Mouse (Mus musculus): ENCODE results near the gene Zfp771. TPM values are rescaled to one million over a fixed set of nuclear protein-coding genes. Genes with fewer than 3 reads are reported as not detected.

Zfp771 gene
- polyA plus RNA-seq, 1 experiment, result 25.7 TPM

DNA sequence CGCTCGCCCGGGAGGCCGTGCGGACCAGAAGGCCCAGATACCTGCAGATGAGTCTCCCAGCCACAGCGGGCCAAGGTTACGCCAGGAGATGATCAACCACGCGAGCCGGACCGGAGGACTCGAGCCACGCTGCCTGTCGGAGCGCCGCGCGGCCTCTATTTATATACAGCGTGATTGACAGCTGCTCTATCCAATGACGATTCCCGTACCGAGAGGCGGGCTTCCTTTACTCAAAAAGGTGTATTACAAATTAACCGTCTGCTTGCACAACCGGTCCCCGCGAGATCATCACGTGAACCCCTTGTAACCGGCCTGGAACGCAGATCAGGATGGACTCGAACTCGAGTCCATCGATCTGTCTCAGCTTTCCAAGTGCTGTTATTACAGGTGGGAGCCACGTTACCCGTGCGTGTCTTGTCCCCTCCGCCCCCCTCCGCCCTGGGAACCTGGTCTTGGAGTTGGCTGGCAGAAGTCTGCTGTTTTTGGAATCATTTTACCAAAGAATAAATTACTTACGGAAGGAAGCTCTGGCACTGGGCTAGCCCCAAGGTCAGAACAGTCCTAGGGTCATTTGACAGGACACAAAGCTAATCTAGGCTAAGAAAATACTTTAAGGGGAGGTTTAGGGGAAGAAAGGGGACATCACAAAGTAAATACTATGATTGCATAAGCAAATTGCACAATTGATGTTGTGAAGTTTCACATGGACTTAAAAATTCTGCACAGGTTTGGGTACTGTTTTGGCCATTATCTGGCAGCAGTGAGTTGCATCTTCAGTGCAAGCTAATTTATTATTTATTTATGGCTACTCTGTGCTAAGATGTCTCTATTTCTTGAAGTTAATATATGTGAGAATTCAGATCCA, 30.1 kb downstream of the Zfp771 start, which contains the start of gene Sephs2:
TSS of gene Sephs2 (minus strand) at position 131 of the 865 bp plus-strand sequence.
- WGBS, result 3% methylated on average over 39 of the region's 39 CpGs

DNA sequence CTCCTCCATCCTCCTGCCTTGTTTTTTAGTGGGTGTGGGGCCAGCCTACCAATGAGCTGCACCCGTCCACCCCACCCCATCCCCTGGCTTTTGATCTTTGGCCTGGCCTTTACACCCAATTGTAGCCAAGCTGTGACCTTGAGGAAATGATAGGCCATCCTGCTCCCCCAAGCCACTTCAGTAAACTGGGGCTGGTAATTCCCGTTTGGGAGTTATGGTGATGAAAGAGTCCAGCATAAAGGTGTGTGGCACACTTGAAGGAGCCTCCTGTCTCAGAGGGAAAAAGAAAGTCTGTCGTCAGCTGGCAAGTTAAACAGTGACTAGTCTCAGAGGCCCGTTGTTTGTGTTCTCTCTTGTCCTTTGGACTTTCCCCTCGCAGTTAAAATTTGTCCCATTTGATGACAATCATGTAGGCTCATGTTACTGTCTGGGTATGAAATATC, 32.5 kb downstream of the Zfp771 start:
- peak; percentile 91 for DNase-seq (ENCODE audit: low read depth, low spot score)
- 25% methylated on average over 5 of the region's 5 CpGs for WGBS

More for the DNA sequence above, 30.1 kb downstream of the Zfp771 start, which contains the start of gene Sephs2:
- DNase-seq (ENCODE audit: low read depth, low spot score), result peak; percentile 91

GRCm38 (mm10) chr7:127278311-127278710, 34.2 kb downstream of the Zfp771 start:
- DNase-seq (ENCODE audit: low read depth, low spot score), result no peak
- 10% methylated on average over 8 of the region's 8 CpGs for WGBS

GRCm38 (mm10) chr7:127280092-127280491, 36.0 kb downstream of the Zfp771 start:
- no peak for DNase-seq (ENCODE audit: low read depth, low spot score)
- 74% methylated on average over 3 of the region's 3 CpGs for WGBS

GRCm38 (mm10) chr7:127281114-127281513, 37.0 kb downstream of the Zfp771 start:
- DNase-seq (ENCODE audit: low read depth, low spot score), result no peak
- 65% methylated on average over 4 of the region's 4 CpGs for WGBS

DNA sequence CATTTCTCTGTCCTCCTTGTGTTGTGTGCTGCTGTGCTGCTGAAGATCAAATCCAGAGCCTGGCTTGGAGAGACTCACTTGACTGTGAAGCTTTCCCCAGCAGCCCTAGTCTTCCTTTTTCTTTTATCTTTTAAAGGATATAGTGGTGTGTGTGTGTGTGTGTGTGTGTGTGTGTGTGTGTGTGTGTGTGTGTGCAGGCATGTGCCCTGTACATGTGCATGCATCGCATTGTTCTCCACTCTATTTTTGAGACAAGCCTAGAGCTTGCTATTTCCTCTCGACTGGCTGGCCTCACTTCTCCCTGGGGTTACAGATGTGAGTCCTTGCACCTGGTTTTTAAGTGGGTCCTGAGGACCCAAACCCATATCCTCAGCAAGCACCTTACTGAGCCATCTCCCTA, 38.1 kb downstream of the Zfp771 start:
- no peak for DNase-seq (ENCODE audit: low read depth, low spot score)
- 77% methylated on average over 2 of the region's 2 CpGs for WGBS

GRCm38 (mm10) chr7:127285154-127285553, 41.1 kb downstream of the Zfp771 start:
- DNase-seq (ENCODE audit: low read depth, low spot score), result no peak
- 74% methylated on average over 7 of the region's 10 CpGs for WGBS

GRCm38 (mm10) chr7:127287940-127288339, 43.9 kb downstream of the Zfp771 start:
- DNase-seq (ENCODE audit: low read depth, low spot score), result no peak

DNA sequence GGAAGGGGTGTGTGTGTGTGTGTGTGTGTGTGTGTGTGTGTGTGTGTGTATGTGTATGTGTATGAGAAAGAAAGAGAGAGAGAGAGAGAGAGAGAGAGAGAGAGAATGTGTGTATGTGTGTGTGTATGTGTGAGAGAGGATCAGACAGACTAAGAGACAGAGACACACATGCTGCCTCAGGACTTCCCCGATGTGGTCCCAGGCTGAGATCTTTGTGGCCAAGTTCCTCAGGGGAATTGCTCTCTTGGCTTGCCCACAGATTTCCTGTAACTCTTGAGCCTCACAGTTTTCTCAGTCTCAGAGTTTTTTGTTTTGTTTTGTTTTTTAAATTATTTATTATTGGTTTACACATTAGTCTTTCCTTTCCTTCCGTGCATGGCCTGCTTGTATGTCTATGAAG, 45.2 kb downstream of the Zfp771 start:
- 78% methylated on average over 2 of the region's 2 CpGs for whole genome bisulfite sequencing
- DNase-seq (ENCODE audit: low read depth, low spot score), result no peak

More at GRCm38 (mm10) chr7:127287940-127288339, 43.9 kb downstream of the Zfp771 start:
- 89% methylated on average over 1 of the region's 1 CpGs for WGBS

- 66% methylated on average over 8 of the region's 8 CpGs for WGBS
- DNase-seq (ENCODE audit: low read depth, low spot score), result no peak
Observed at GRCm38 (mm10) chr7:127290142-127290541, 46.1 kb downstream of the Zfp771 start.

DNA sequence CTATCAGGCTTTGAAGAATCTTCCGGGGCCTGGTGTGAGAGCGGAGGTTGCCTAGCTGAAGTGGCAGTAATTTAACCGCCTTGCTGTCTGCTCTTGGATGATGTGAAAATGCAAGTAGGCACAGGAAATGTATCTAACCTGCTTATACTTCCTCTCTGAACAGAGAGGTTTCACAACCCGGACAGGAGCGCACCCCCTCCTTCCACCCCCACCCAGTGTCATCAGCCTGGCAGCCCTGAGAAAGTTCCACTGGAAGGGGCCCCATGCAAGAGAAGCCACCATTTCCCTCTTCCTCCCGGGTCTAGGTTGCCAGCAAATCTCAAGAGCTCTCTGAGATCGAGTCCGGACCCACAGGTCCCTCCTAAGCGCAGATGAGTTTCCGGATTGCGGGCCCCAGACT, 52.0 kb downstream of the Zfp771 start, which contains the start of gene Itgal:
TSS of gene Itgal (plus strand) at position 163 of the 400 bp plus-strand sequence.
- no peak for DNase-seq (ENCODE audit: low read depth, low spot score)
- WGBS, result 79% methylated on average over 11 of the region's 11 CpGs

- no peak for DNase-seq (ENCODE audit: low read depth, low spot score)
- WGBS, result 86% methylated on average over 5 of the region's 5 CpGs
Observed at GRCm38 (mm10) chr7:127296786-127297555, 52.9 kb downstream of the Zfp771 start.

GRCm38 (mm10) chr7:127297586-127298193, 53.6 kb downstream of the Zfp771 start:
- DNase-seq (ENCODE audit: low read depth, low spot score), result no peak
- WGBS, result 94% methylated on average over 5 of the region's 5 CpGs

Other genes starting within 250 kb of the Zfp771 start
- 185 and 289 TPM in 2 replicates for gene Mvp, start 229.7 kb upstream of the Zfp771 start, polyA plus RNA-seq (2012; rRNA removed)
- gene Pagr1b, start 227.8 kb upstream of the Zfp771 start, polyA plus RNA-seq (2012; rRNA removed), result 0.45 and 3.0 TPM in 2 replicates
- gene Pagr1a, start 226.9 kb upstream of the Zfp771 start, polyA plus RNA-seq (2012; rRNA removed), result 5.3 and 11.3 TPM in 2 replicates
- gene Gm42742, start 223.2 kb upstream of the Zfp771 start, polyA plus RNA-seq (2012; rRNA removed), result 22.1 and 23.8 TPM in 2 replicates
- gene Prrt2, start 223.1 kb upstream of the Zfp771 start, polyA plus RNA-seq (2012; rRNA removed), result 1.7 and 2.5 TPM in 2 replicates
- gene Maz, start 217.2 kb upstream of the Zfp771 start, polyA plus RNA-seq (2012; rRNA removed), result 102 and 115 TPM in 2 replicates
- 18.4 and 19.3 TPM in 2 replicates for gene Kif22, start 201.8 kb upstream of the Zfp771 start, polyA plus RNA-seq (2012; rRNA removed)
- gene Zg16, start 156.9 kb upstream of the Zfp771 start, polyA plus RNA-seq (2012; rRNA removed), result 7,033 and 9,267 TPM in 2 replicates
- 12.4 and 16.5 TPM in 2 replicates for gene AI467606, start 152.9 kb upstream of the Zfp771 start, polyA plus RNA-seq (2012; rRNA removed)
- 1.5 TPM in 2 replicates for gene Qprt, start 122.0 kb upstream of the Zfp771 start, polyA plus RNA-seq (2012; rRNA removed)
- gene Spn, start 106.5 kb upstream of the Zfp771 start, polyA plus RNA-seq (2012; rRNA removed), result 3.7 and 5.7 TPM in 2 replicates
- 25.1 and 28.6 TPM in 2 replicates for gene Cd2bp2, start 48.2 kb upstream of the Zfp771 start, polyA plus RNA-seq (2012; rRNA removed)
- gene Tbc1d10b, start 35.8 kb upstream of the Zfp771 start, polyA plus RNA-seq (2012; rRNA removed), result 30.0 and 34.2 TPM in 2 replicates
- gene Mylpf, start 35.4 kb upstream of the Zfp771 start, polyA plus RNA-seq (2012; rRNA removed), result 2.5 and 4.1 TPM in 2 replicates
- gene Zfp553, start 11.2 kb upstream of the Zfp771 start, polyA plus RNA-seq (2012; rRNA removed), result 5.7 and 7.9 TPM in 2 replicates
- 32.4 and 34.6 TPM in 2 replicates for gene Sept1, start 11.1 kb upstream of the Zfp771 start, polyA plus RNA-seq (2012; rRNA removed)
- gene Dctpp1, start 16.4 kb downstream of the Zfp771 start, polyA plus RNA-seq (2012; rRNA removed), result 79.9 and 80.9 TPM in 2 replicates
- gene Sephs2, start 29.8 kb downstream of the Zfp771 start, polyA plus RNA-seq (2012; rRNA removed), result 58.1 and 85.1 TPM in 2 replicates
- 9.9 and 13.0 TPM in 2 replicates for gene Itgal, start 52.0 kb downstream of the Zfp771 start, polyA plus RNA-seq (2012; rRNA removed)
- gene Zfp768, start 101.3 kb downstream of the Zfp771 start, polyA plus RNA-seq (2012; rRNA removed), result 19.4 and 28.2 TPM in 2 replicates
- 15.0 and 35.0 TPM in 2 replicates for gene Zfp747, start 131.8 kb downstream of the Zfp771 start, polyA plus RNA-seq (2012; rRNA removed)
- gene 9130019O22Rik, start 142.9 kb downstream of the Zfp771 start, polyA plus RNA-seq (2012; rRNA removed), result 6.2 and 9.3 TPM in 2 replicates
- 10.2 and 15.5 TPM in 2 replicates for gene E430018J23Rik, start 149.4 kb downstream of the Zfp771 start, polyA plus RNA-seq (2012; rRNA removed)
- 5.8 and 8.8 TPM in 2 replicates for gene Zfp764, start 162.5 kb downstream of the Zfp771 start, polyA plus RNA-seq (2012; rRNA removed)
- gene Zfp688, start 177.8 kb downstream of the Zfp771 start, polyA plus RNA-seq (2012; rRNA removed), result 18.1 and 20.5 TPM in 2 replicates
- gene Zfp689, start 204.9 kb downstream of the Zfp771 start, polyA plus RNA-seq (2012; rRNA removed), result 2.1 and 2.5 TPM in 2 replicates
- 59.8 and 93.6 TPM in 2 replicates for gene Prr14, start 215.3 kb downstream of the Zfp771 start, polyA plus RNA-seq (2012; rRNA removed)
- gene Fbrs, start 234.9 kb downstream of the Zfp771 start, polyA plus RNA-seq (2012; rRNA removed), result 21.0 and 26.6 TPM in 2 replicates